In the genomic region with DNA sequence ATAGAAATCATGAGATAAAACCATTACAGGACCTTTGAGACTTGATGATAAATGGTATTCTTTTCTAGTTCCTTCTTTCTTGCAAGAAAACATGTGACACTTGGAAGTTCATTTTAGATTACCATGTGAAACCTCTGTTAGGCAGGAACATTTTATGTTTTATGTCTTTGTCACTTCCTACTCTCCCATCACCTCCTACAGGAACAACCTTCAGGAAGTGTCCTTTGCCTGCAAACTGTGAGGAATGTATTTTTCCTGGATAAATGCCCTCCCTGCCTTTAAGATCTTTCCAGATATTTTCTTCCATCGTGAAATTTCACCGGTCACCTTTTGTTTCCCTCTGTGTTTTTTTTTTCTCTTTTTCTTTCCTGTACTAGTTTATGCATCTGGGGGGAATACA, we compare ENCODE assay signal across 21 mouse cellular contexts.
"Had no signal": no experiment of that assay in that cellular context is flagged by ENCODE, and none has a peak within 500 bp of the region (broad histone marks: within the 10 kb centered on the region; RNA-seq: fewer than 3 reads in every experiment).

No protein-coding gene starts in this region.

- H3K9me3 ChIP-seq: heart, embryonic 13.5 days; heart, embryonic 15.5 days; hindbrain, embryonic 13.5 days; hindbrain, embryonic 15.5 days; limb, embryonic 12.5 days; limb, embryonic 15.5 days; liver, embryonic 12.5 days had no signal

- H3K4me2 ChIP-seq: heart, embryonic 11.5 days; heart, embryonic 13.5 days; heart, embryonic 15.5 days; hindbrain, embryonic 13.5 days; hindbrain, embryonic 15.5 days; limb, embryonic 12.5 days; limb, embryonic 15.5 days; liver, embryonic 12.5 days had no signal

- H3K4me1 ChIP-seq: heart, embryonic 13.5 days; heart, embryonic 15.5 days; hindbrain, embryonic 13.5 days; hindbrain, embryonic 15.5 days; limb, embryonic 12.5 days; liver, embryonic 12.5 days had no signal

- H3K4me3 ChIP-seq: heart, adult 2 months; heart, embryonic 13.5 days; heart, embryonic 15.5 days; hindbrain, embryonic 13.5 days; hindbrain, embryonic 15.5 days; limb, embryonic 12.5 days; limb, embryonic 15.5 days; liver, embryonic 12.5 days had no signal

- H3K36me3 ChIP-seq: heart, embryonic 13.5 days; heart, embryonic 15.5 days; hindbrain, embryonic 13.5 days; hindbrain, embryonic 15.5 days; limb, embryonic 12.5 days; limb, embryonic 15.5 days; liver, embryonic 12.5 days had no signal

- H3K27me3 ChIP-seq: heart, embryonic 13.5 days; heart, embryonic 15.5 days; hindbrain, embryonic 13.5 days; hindbrain, embryonic 15.5 days; limb, embryonic 12.5 days; limb, embryonic 15.5 days; liver, embryonic 12.5 days had no signal

- H3K9ac ChIP-seq: heart, embryonic 13.5 days; heart, embryonic 15.5 days; hindbrain, embryonic 13.5 days; hindbrain, embryonic 15.5 days; limb, embryonic 12.5 days; limb, embryonic 15.5 days; liver, embryonic 12.5 days; liver, embryonic 14.5 days had no signal

- H3K27ac ChIP-seq: heart, adult 2 months; heart, embryonic 13.5 days; heart, embryonic 15.5 days; hindbrain, embryonic 13.5 days; hindbrain, embryonic 15.5 days; hindbrain, postnatal 0 days; limb, embryonic 12.5 days; limb, embryonic 15.5 days; liver, embryonic 12.5 days; liver, embryonic 14.5 days had no signal

- ATAC-seq: hindbrain, postnatal 0 days; intestine, embryonic 16.5 days; liver, embryonic 12.5 days had no signal

- DNase-seq: gastrocnemius, postnatal 14 days; gastrocnemius, postnatal 36 days; heart, postnatal 10 days; heart, postnatal 36 days; kidney, adult 11 months; kidney, postnatal 14 days; kidney, postnatal 36 days; layer of hippocampus, postnatal 36 days; left cerebral cortex, postnatal 4 days had no signal
